Mouse (Mus musculus) MEL (cell line): ENCODE measurements around the gene Irf2bp2. TPM values are rescaled to one million over a fixed set of nuclear protein-coding genes. Genes with fewer than 3 reads are reported as not detected.

Source experiments
- DNase-seq: peaks from one replicate; pipeline ENCODE4 v3.0.0; 2011; ENCODE audit warnings: low read depth, low spot score
- H3K27ac ChIP-seq: 2 replicates; pipeline ENCODE4 v1.5.1; 2012; ENCODE audit warnings: low read depth, mild to moderate bottlenecking, control low read depth, low read length, moderate library complexity; ENCODE audit not compliant: control insufficient read depth
- H3K27me3 ChIP-seq, 2 experiments: fragments of 150-350 bp in 1 of 2; sonication (generic) in 1 of 2; 2 replicates each; pipeline ENCODE4 v1.6.1; 2012; ENCODE audit warnings: low read length in 2 of 2, mild to moderate bottlenecking in 2 of 2, improper control_type of control experiment in 1 of 2, moderate library complexity in 1 of 2; ENCODE audit not compliant: insufficient read depth in 2 of 2, control insufficient read depth in 1 of 2
- H3K36me3 ChIP-seq, 2 experiments: 2 replicates each; pipeline ENCODE4 v1.6.1; 2012 to 2014; ENCODE audit warnings: low read length in 2 of 2, improper control_type of control experiment in 1 of 2, inconsistent platforms in 1 of 2, mild to moderate bottlenecking in 1 of 2; ENCODE audit not compliant: insufficient read depth in 2 of 2, control insufficient read depth in 1 of 2
- H3K4me1 ChIP-seq, 2 experiments: fragments of 150-350 bp in 1 of 2; sonication (generic) in 1 of 2; 2 replicates each; pipeline ENCODE4 v1.6.1; 2012; ENCODE audit warnings: low read length in 2 of 2, improper control_type of control experiment in 1 of 2, mild to moderate bottlenecking in 1 of 2; ENCODE audit not compliant: insufficient read depth in 2 of 2, control insufficient read depth in 1 of 2
- H3K4me3 ChIP-seq, 2 experiments: fragments of 150-350 bp in 1 of 2; sonication (generic) in 1 of 2; 2 replicates each; pipeline ENCODE4 v1.5.1; 2012; ENCODE audit warnings: low read depth in 2 of 2, low read length in 2 of 2, mild to moderate bottlenecking in 2 of 2, moderate library complexity in 2 of 2, control low read depth in 1 of 2, improper control_type of control experiment in 1 of 2; ENCODE audit not compliant: control insufficient read depth in 1 of 2, insufficient read depth in 1 of 2
- H3K79me2 ChIP-seq: 2 replicates; pipeline ENCODE4 v1.6.1; 2012; ENCODE audit warnings: mild to moderate bottlenecking, low read length, moderate library complexity; ENCODE audit not compliant: control insufficient read depth, poor library complexity, insufficient read depth
- H3K9ac ChIP-seq: 2 replicates; pipeline ENCODE4 v1.6.1; 2012; ENCODE audit warnings: low read depth, mild to moderate bottlenecking, control low read depth, low read length, moderate library complexity; ENCODE audit not compliant: control insufficient read depth, poor library complexity, severe bottlenecking
- H3K9me3 ChIP-seq: fragments of 150-350 bp; sonication (generic); replicated peaks from 2 replicates; pipeline ENCODE4 v1.6.1; 2012; ENCODE audit warnings: mild to moderate bottlenecking, low read length, improper control_type of control experiment, moderate library complexity; ENCODE audit not compliant: insufficient read depth
- BHLHE40 ChIP-seq: IDR thresholded peaks from 2 replicates; pipeline ENCODE4 v1.6.1; 2012; ENCODE audit warnings: low read depth, mild to moderate bottlenecking, inconsistent platforms, low read length, improper control_type of control experiment, borderline replicate concordance
- CHD1 ChIP-seq: IDR thresholded peaks from 2 replicates; pipeline ENCODE4 v1.6.1; 2012; ENCODE audit warnings: low read depth, mild to moderate bottlenecking, inconsistent platforms, low read length, improper control_type of control experiment
- ELF1 ChIP-seq: IDR thresholded peaks from 2 replicates; pipeline ENCODE4 v1.6.1; 2014; ENCODE audit warnings: low read depth, mild to moderate bottlenecking, inconsistent platforms, low read length, improper control_type of control experiment, moderate library complexity
- ETS1 ChIP-seq: IDR thresholded peaks from 2 replicates; pipeline ENCODE4 v1.6.1; 2012; ENCODE audit warnings: low read depth, mild to moderate bottlenecking, inconsistent platforms, low read length, improper control_type of control experiment, moderate library complexity
- GABPA ChIP-seq: IDR thresholded peaks from 2 replicates; pipeline ENCODE4 v1.6.1; 2012; ENCODE audit warnings: low read depth, mild to moderate bottlenecking, inconsistent platforms, low read length, improper control_type of control experiment, moderate library complexity
- HCFC1 ChIP-seq: IDR thresholded peaks from 2 replicates; pipeline ENCODE4 v1.6.1; 2012; ENCODE audit warnings: low read depth, mild to moderate bottlenecking, inconsistent platforms, low read length, improper control_type of control experiment, moderate library complexity
- JUND ChIP-seq: IDR thresholded peaks from 2 replicates; pipeline ENCODE4 v1.6.1; 2011; ENCODE audit warnings: low read depth, mild to moderate bottlenecking, improper control_type of control experiment, low read length
- KAT2A ChIP-seq: conservative IDR thresholded peaks from 2 replicates; pipeline ENCODE4 v1.6.1; 2012; ENCODE audit warnings: low read depth, low read length, improper control_type of control experiment, inconsistent platforms
- MAX ChIP-seq: IDR thresholded peaks from 2 replicates; pipeline ENCODE4 v1.6.1; 2011; ENCODE audit warnings: low read length, improper control_type of control experiment
- MAZ ChIP-seq: IDR thresholded peaks from 2 replicates; pipeline ENCODE4 v1.6.1; 2012; ENCODE audit warnings: low read depth, mild to moderate bottlenecking, inconsistent platforms, low read length, improper control_type of control experiment
- MYB ChIP-seq: IDR thresholded peaks from 2 replicates; pipeline ENCODE4 v1.6.1; 2011; ENCODE audit warnings: mild to moderate bottlenecking, low read depth, low read length, improper control_type of control experiment
- POLR2A ChIP-seq, 2 experiments: IDR thresholded peaks; 2 replicates each; pipeline ENCODE4 v1.6.1; 2011 to 2012; ENCODE audit warnings: low read length in 2 of 2, mild to moderate bottlenecking in 2 of 2, control low read depth in 1 of 2, improper control_type of control experiment in 1 of 2, low read depth in 1 of 2, moderate library complexity in 1 of 2; ENCODE audit not compliant: control insufficient read depth in 1 of 2, insufficient read depth in 1 of 2, poor library complexity in 1 of 2
- POLR2AphosphoS2 ChIP-seq: IDR thresholded peaks from 2 replicates; pipeline ENCODE4 v1.6.1; 2011; ENCODE audit warnings: low read length, improper control_type of control experiment
- SIN3A ChIP-seq: IDR thresholded peaks from 2 replicates; pipeline ENCODE4 v1.6.1; 2012; ENCODE audit warnings: low read length, improper control_type of control experiment, inconsistent platforms
- SMC3 ChIP-seq: IDR thresholded peaks from 2 replicates; pipeline ENCODE4 v1.6.1; 2011; ENCODE audit warnings: low read depth, low read length, improper control_type of control experiment
- TCF12 ChIP-seq: IDR thresholded peaks from 2 replicates; pipeline ENCODE4 v1.6.1; 2014; ENCODE audit warnings: low read depth, mild to moderate bottlenecking, inconsistent platforms, low read length, improper control_type of control experiment, moderate library complexity
- UBTF ChIP-seq: IDR thresholded peaks from 2 replicates; pipeline ENCODE4 v1.6.1; 2012; ENCODE audit warnings: low read depth, mild to moderate bottlenecking, inconsistent platforms, low read length, improper control_type of control experiment, moderate library complexity, borderline replicate concordance; ENCODE audit not compliant: insufficient read depth
- USF2 ChIP-seq, 2 experiments: IDR thresholded peaks; 2 replicates each; pipeline ENCODE4 v1.6.1; 2011 to 2012; ENCODE audit warnings: improper control_type of control experiment in 2 of 2, low read length in 2 of 2, borderline replicate concordance in 1 of 2, inconsistent platforms in 1 of 2, low read depth in 1 of 2, mild to moderate bottlenecking in 1 of 2; ENCODE audit not compliant: insufficient read depth in 1 of 2
- ZC3H11A ChIP-seq: IDR thresholded peaks from 2 replicates; pipeline ENCODE4 v1.6.1; 2012; ENCODE audit warnings: low read depth, mild to moderate bottlenecking, inconsistent platforms, low read length, improper control_type of control experiment
- ZNF384 ChIP-seq: IDR thresholded peaks from 2 replicates; pipeline ENCODE4 v1.6.1; 2012; ENCODE audit warnings: low read depth, mild to moderate bottlenecking, inconsistent platforms, low read length, improper control_type of control experiment
- polyA plus RNA-seq, 2 experiments: library from polyadenylated mRNA; stranded (reverse) in 1 of 2; unstranded in 1 of 2; fragments of >175 nt in 1 of 2; fragments of >200 nt in 1 of 2; gene quantifications; 2 replicates each; pipeline versions ENCODE4 v1.2.1 to v1.2.4; 2012; ENCODE audit warnings: low replicate concordance in 2 of 2, low read depth in 1 of 2; ENCODE audit not compliant: insufficient read length in 2 of 2, insufficient read depth in 1 of 2, missing spikeins in 1 of 2
- total RNA-seq: library from RNA; depleted of rRNA; stranded (reverse); fragments of 300-350 nt; gene quantifications from 2 replicates; pipeline ENCODE4 v1.2.3, GENCODE M21; 2012

Gene Irf2bp2
- total and polyA plus RNA-seq, 3 experiments, result 17.1 to 30.4 TPM; not detected in 1

DNA sequence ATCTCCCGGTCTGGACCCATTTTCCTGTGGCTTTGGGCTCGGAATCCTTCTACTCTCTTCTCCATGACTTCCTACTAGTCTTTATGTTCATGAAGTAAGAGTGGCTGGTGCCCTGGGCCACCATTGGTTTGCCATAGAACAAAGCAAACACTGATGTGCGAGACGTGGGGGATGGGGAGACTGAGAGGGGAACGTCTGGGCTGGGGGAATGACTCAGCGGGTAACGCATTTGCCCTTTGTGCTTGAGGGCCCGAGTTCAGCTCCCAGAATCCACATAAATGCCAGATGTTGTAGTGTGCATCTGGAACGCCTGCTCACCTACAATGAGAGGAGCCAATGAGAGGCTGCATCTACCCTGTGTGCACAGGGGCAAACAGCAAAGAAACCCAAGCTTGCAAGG is 36.4 kb downstream of the Irf2bp2 start:
- Histone ChIP-seq H3K9ac (no peak overlapping the region), H3K4me3 (no peak overlapping the region), H3K27ac (no peak overlapping the region), H3K4me1 (peaks cover 0 to 3% of the 10 kb centered on the region in 2 experiments; a peak in 1 of 4 replicates), H3K79me2 (no peaks in the 10 kb centered on the region), H3K9me3 (no peaks in the 10 kb centered on the region), H3K36me3 (no peaks in the 10 kb centered on the region), H3K27me3 (no peaks in the 10 kb centered on the region; a peak in 2 of 4 replicates)
- no peak for TF ChIP-seq POLR2AphosphoS2
- no peak for TF ChIP-seq ZC3H11A
- DNase-seq, result no peak

DNA sequence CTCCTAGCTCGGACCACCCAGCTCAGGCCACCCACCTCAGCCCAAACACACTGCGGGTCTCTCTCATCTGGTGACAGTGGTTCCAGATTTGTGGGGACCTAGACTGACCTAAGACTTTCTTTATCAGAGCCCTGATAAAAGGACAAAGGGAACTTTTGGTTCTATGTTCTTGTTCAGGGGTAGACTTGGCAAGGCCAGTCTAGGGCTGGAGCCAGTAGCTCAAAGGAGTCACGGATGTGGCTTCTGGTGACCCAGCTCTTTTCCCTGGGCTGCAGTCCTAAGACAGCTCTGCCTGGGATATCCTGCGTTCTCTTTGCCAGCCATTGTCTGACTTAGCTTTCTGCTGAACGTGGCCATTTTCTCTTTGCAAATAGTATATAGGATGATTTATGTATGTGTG is 37.1 kb downstream of the Irf2bp2 start:
- no peak overlapping the region for H3K4me3 ChIP-seq

GRCm38 (mm10) chr8:126554741-126555140 is 39.0 kb downstream of the Irf2bp2 start:
- no peaks in the 10 kb centered on the region for H3K36me3 ChIP-seq
- no peak for TF ChIP-seq TCF12
- no peak for TF ChIP-seq POLR2A (IDR thresholded peaks at IDR 0.05; ENCODE audit: control insufficient read depth in 1 of 2, insufficient read depth in 1 of 2, low read depth in 1 of 2, low read length in 2 of 2, poor library complexity in 1 of 2)
- TF ChIP-seq MYB, result no peak
- TF ChIP-seq JUND, result no peak
- no peak for TF ChIP-seq MAZ
- TF ChIP-seq KAT2A, result no peak
- TF ChIP-seq ZC3H11A, result no peak
- TF ChIP-seq SIN3A, result no peak
- TF ChIP-seq ZNF384, result no peak
- TF ChIP-seq UBTF, result no peak
- TF ChIP-seq ETS1, result no peak
- TF ChIP-seq USF2 (IDR thresholded peaks at IDR 0.05; ENCODE audit: borderline replicate concordance in 1 of 2, insufficient read depth in 1 of 2, low read depth in 1 of 2, low read length in 2 of 2), result no peak
- no peak for TF ChIP-seq BHLHE40
- no peak for TF ChIP-seq SMC3
- TF ChIP-seq ELF1, result no peak
- no peak for TF ChIP-seq CHD1
- H3K79me2 ChIP-seq, result no peaks in the 10 kb centered on the region
- no peak for DNase-seq
- H3K9ac ChIP-seq, result no peak overlapping the region
- no peaks in the 10 kb centered on the region; a peak in 2 of 4 replicates for H3K27me3 ChIP-seq
- no peak overlapping the region for H3K27ac ChIP-seq
- H3K4me3 ChIP-seq, result no peak overlapping the region
- peaks cover 0 to 3% of the 10 kb centered on the region in 2 experiments; a peak in 1 of 4 replicates for H3K4me1 ChIP-seq
- H3K9me3 ChIP-seq, result no peaks in the 10 kb centered on the region

More for the DNA sequence above, 37.1 kb downstream of the Irf2bp2 start:
- no peaks in the 10 kb centered on the region for H3K79me2 ChIP-seq
- DNase-seq, result no peak
- no peaks in the 10 kb centered on the region for H3K9me3 ChIP-seq
- TF ChIP-seq MAX (no peak), GABPA (no peak), ZC3H11A (no peak), ZNF384 (no peak), HCFC1 (no peak)
- peaks cover 0 to 3% of the 10 kb centered on the region in 2 experiments; a peak in 1 of 4 replicates for H3K4me1 ChIP-seq
- H3K27ac ChIP-seq, result no peak overlapping the region
- H3K9ac ChIP-seq, result no peak overlapping the region
- no peaks in the 10 kb centered on the region for H3K36me3 ChIP-seq
- H3K27me3 ChIP-seq, result no peaks in the 10 kb centered on the region; a peak in 2 of 4 replicates
